Mouse (Mus musculus): ENCODE measurements around the gene Aoc1. TPM values are rescaled to one million over a fixed set of nuclear protein-coding genes. Genes with fewer than 3 reads are reported as not detected.

Gene Aoc1
- polyA plus RNA-seq, 1 experiment from 2014 or later: 0.23 TPM

DNA sequence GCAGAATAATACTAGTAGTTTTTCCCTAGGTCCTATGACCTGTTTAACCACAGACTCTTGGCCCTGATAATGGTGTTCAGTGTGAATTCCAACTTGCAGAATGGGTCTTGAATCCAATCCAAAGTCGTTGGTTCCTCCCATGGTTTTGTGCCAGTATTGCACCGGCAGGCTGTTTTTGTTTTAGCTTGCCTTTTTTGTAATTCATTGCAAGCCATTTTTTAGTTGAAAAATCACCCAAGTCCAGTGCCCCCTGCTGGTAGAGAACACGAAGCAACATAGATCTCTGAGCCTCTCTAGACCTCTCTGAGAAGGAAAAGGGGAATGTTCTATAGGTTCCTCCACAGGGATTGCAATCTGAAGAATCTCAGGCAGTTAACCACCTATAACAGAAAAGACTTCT lies 39.3 kb downstream of the Aoc1 start:
- no peaks in the 10 kb centered on the region for H3K4me1 ChIP-seq
- H3K9me3 ChIP-seq (replicated peaks): no peaks in the 10 kb centered on the region
- no peaks in the 10 kb centered on the region for H3K36me3 ChIP-seq
- H3K9ac ChIP-seq: no peak overlapping the region
- no peak overlapping the region for H3K27ac ChIP-seq (replicated peaks)
- ATAC-seq (ENCODE audit: insufficient number of reproducible peaks, low FRiP score, low TSS enrichment, low read depth): no peak
- no peak overlapping the region for H3K4me2 ChIP-seq (replicated peaks)
- H3K27me3 ChIP-seq: no peaks in the 10 kb centered on the region
- no peak overlapping the region for H3K4me3 ChIP-seq (replicated peaks)
- 32% methylated on average over 3 of the region's 3 CpGs for WGBS

GRCm38 (mm10) chr6:48913587-48913986 lies 40.9 kb downstream of the Aoc1 start:
- Histone ChIP-seq H3K27me3 (no peaks in the 10 kb centered on the region), H3K36me3 (no peaks in the 10 kb centered on the region), H3K27ac (replicated peaks) (no peak overlapping the region), H3K4me2 (replicated peaks) (no peak overlapping the region), H3K4me1 (no peaks in the 10 kb centered on the region), H3K9ac (no peak overlapping the region), H3K9me3 (replicated peaks) (no peaks in the 10 kb centered on the region), H3K4me3 (replicated peaks) (no peak overlapping the region)
- 90% methylated on average over 2 of the region's 2 CpGs for WGBS
- no peak for ATAC-seq (ENCODE audit: insufficient number of reproducible peaks, low FRiP score, low TSS enrichment, low read depth)

- H3K4me1 ChIP-seq: no peaks in the 10 kb centered on the region
- no peaks in the 10 kb centered on the region for H3K27me3 ChIP-seq
- no peaks in the 10 kb centered on the region for H3K36me3 ChIP-seq
- ATAC-seq (ENCODE audit: insufficient number of reproducible peaks, low FRiP score, low TSS enrichment, low read depth): no peak
- H3K9me3 ChIP-seq (replicated peaks): no peaks in the 10 kb centered on the region
- H3K9ac ChIP-seq: no peak within 1 kb of the TSS
- H3K4me3 ChIP-seq (replicated peaks): no peak within 1 kb of the TSS
- H3K4me2 ChIP-seq (replicated peaks): no peak within 1 kb of the TSS
- WGBS: 81% methylated on average over 5 of the region's 5 CpGs
- H3K27ac ChIP-seq (replicated peaks): no peak within 1 kb of the TSS
Measured at GRCm38 (mm10) chr6:48929595-48929994, 56.9 kb downstream of the Aoc1 start, which contains the start of gene 1600015I10Rik. TSS of gene 1600015I10Rik (plus strand) at chr6:48929895.

DNA sequence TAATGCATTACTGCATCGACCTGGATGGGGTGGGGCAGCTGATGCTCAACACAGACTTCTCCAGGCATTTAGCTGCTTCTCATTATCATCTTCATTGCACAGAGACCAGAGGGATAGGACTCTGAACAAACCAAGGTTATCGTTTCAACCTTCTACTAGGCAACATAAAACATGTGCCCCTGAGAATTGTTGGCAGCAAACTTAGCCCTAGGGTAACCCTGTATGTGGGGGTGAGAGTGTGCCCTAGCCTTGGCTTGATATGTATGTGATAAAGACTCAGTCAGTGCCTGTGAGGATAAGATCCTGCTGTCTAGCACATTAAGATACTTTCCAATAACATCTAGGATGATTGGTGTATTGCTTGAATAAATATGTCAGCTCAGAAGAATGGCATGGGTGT lies 76.9 kb downstream of the Aoc1 start:
- Histone ChIP-seq H3K36me3 (no peaks in the 10 kb centered on the region), H3K9ac (no peak overlapping the region), H3K4me2 (replicated peaks) (no peak overlapping the region), H3K27me3 (no peaks in the 10 kb centered on the region), H3K9me3 (replicated peaks) (0 out of 2 replicates have a peak, but pooled peaks cover 3% of the 10 kb centered on the region), H3K27ac (replicated peaks) (no peak overlapping the region), H3K4me1 (no peaks in the 10 kb centered on the region), H3K4me3 (replicated peaks) (no peak overlapping the region)
- ATAC-seq (ENCODE audit: insufficient number of reproducible peaks, low FRiP score, low TSS enrichment, low read depth): no peak
- 52% methylated on average over 2 of the region's 2 CpGs for WGBS

- WGBS: 78% methylated on average over 5 of the region's 5 CpGs
- Histone ChIP-seq H3K9ac (no peak overlapping the region), H3K4me3 (replicated peaks) (no peak overlapping the region), H3K27ac (replicated peaks) (no peak overlapping the region), H3K9me3 (replicated peaks) (no peaks in the 10 kb centered on the region), H3K4me2 (replicated peaks) (no peak overlapping the region), H3K36me3 (no peaks in the 10 kb centered on the region), H3K27me3 (no peaks in the 10 kb centered on the region), H3K4me1 (no peaks in the 10 kb centered on the region)
- ATAC-seq (ENCODE audit: insufficient number of reproducible peaks, low FRiP score, low TSS enrichment, low read depth): no peak
Measured at GRCm38 (mm10) chr6:48950676-48951075, 78.0 kb downstream of the Aoc1 start.

DNA sequence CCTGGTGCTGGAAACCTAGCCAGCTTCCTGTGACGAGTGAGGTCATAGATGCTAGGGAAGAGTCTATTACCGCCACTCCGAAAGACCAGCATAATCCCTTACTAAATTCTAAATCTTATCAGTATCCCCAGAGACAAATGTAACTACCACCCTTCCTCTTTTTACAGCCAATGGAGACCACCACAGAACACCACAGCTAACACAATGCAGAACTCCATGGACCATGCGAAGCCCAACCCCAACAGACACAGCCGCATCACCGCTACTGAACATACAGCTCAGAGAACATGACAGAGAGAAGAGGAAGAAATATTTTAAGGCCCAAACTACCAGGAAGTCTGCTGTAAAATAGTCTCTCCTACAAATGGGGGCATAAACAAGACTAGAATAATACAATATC lies 78.9 kb downstream of the Aoc1 start:
- no peaks in the 10 kb centered on the region for H3K9me3 ChIP-seq (replicated peaks)
- ATAC-seq (ENCODE audit: insufficient number of reproducible peaks, low FRiP score, low TSS enrichment, low read depth): no peak
- H3K4me1 ChIP-seq: no peaks in the 10 kb centered on the region
- WGBS: 80% methylated on average over 6 of the region's 6 CpGs
- H3K4me2 ChIP-seq (replicated peaks): no peak overlapping the region
- H3K27me3 ChIP-seq: no peaks in the 10 kb centered on the region
- H3K9ac ChIP-seq: no peak overlapping the region
- H3K27ac ChIP-seq (replicated peaks): no peak overlapping the region
- no peaks in the 10 kb centered on the region for H3K36me3 ChIP-seq
- H3K4me3 ChIP-seq (replicated peaks): no peak overlapping the region

- no peak overlapping the region for H3K27ac ChIP-seq (replicated peaks)
- no peaks in the 10 kb centered on the region for H3K36me3 ChIP-seq
- ATAC-seq (ENCODE audit: insufficient number of reproducible peaks, low FRiP score, low TSS enrichment, low read depth): no peak
- WGBS: 87% methylated on average over 5 of the region's 5 CpGs
- no peaks in the 10 kb centered on the region for H3K27me3 ChIP-seq
- no peaks in the 10 kb centered on the region for H3K9me3 ChIP-seq (replicated peaks)
- H3K4me2 ChIP-seq (replicated peaks): no peak overlapping the region
- H3K4me3 ChIP-seq (replicated peaks): no peak overlapping the region
- H3K4me1 ChIP-seq: no peaks in the 10 kb centered on the region
- H3K9ac ChIP-seq: no peak overlapping the region
Measured at GRCm38 (mm10) chr6:48953220-48953619, 80.5 kb downstream of the Aoc1 start.

DNA sequence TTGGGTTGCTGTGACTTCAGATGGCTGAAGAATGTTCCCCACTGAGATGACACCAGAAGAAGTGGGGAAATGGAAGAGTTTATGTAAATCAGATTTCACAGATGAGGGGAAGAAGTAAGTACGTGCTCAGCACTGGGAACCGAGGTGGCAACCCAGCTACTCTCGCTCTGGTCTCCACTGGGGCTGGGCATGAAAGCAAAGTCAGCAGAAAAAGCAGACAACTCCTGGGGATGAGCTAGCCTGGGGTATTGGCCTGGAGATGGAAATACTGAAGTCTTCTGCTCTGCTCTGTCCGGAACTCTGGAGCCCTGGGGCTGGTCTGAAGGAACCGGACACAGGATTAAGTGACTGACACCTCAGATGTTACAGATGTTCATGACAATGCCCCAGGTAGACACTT lies 81.5 kb downstream of the Aoc1 start:
- Histone ChIP-seq H3K27ac (replicated peaks) (no peak overlapping the region), H3K4me3 (replicated peaks) (no peak overlapping the region), H3K36me3 (no peaks in the 10 kb centered on the region), H3K9ac (no peak overlapping the region), H3K4me1 (no peaks in the 10 kb centered on the region), H3K9me3 (replicated peaks) (no peaks in the 10 kb centered on the region), H3K27me3 (no peaks in the 10 kb centered on the region), H3K4me2 (replicated peaks) (no peak overlapping the region)
- ATAC-seq (ENCODE audit: insufficient number of reproducible peaks, low FRiP score, low TSS enrichment, low read depth): no peak
- WGBS: 82% methylated on average over 5 of the region's 5 CpGs

DNA sequence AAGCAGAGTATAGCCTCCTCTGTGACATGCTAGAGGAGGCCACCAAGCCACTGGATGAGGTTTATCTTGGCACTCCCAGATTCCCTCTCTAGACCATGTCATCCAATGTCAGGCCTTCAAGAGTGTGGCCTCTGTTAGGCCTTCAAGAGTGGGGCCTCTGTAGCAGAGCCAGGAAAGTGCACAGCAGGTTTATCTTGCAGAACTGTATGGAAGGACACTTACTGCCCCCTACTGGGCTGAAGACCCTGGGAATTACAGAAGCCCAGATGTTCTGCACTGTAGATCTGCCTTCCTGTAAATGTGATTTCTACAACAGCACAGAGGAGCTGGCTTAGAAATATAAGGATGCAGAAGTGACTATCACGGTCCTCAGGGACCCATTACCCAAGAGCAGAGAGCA lies 82.2 kb downstream of the Aoc1 start:
- Histone ChIP-seq H3K27me3 (no peaks in the 10 kb centered on the region), H3K27ac (replicated peaks) (no peak overlapping the region), H3K9me3 (replicated peaks) (no peaks in the 10 kb centered on the region), H3K36me3 (no peaks in the 10 kb centered on the region), H3K9ac (no peak overlapping the region), H3K4me1 (no peaks in the 10 kb centered on the region), H3K4me3 (replicated peaks) (no peak overlapping the region), H3K4me2 (replicated peaks) (no peak overlapping the region)
- ATAC-seq (ENCODE audit: insufficient number of reproducible peaks, low FRiP score, low TSS enrichment, low read depth): no peak
- 54% methylated on average over 1 of the region's 1 CpGs for WGBS

DNA sequence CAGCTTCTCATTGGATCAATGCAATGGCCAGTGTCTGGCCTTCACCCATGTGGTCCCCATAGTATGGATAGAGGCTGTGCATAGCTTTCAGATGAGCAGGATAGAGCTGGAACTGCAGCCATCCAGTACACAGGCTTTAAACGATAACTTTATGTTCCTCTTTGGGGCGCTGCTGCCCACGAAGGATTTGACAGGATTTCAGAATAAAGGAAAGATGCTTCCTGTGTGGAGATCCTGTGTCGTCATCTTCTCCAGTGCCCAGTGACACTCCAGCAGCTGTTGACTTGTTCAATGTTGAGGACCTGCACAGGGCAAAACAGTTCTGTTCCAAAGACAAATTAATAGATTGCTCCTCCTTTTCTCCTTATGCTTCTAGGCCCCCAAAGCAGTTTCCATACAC lies 84.1 kb downstream of the Aoc1 start:
- H3K4me1 ChIP-seq: no peaks in the 10 kb centered on the region
- no peaks in the 10 kb centered on the region for H3K9me3 ChIP-seq (replicated peaks)
- no peak overlapping the region for H3K4me2 ChIP-seq (replicated peaks)
- no peak overlapping the region for H3K27ac ChIP-seq (replicated peaks)
- ATAC-seq (ENCODE audit: insufficient number of reproducible peaks, low FRiP score, low TSS enrichment, low read depth): no peak
- H3K36me3 ChIP-seq: no peaks in the 10 kb centered on the region
- H3K27me3 ChIP-seq: no peaks in the 10 kb centered on the region
- H3K4me3 ChIP-seq (replicated peaks): no peak overlapping the region
- no peak overlapping the region for H3K9ac ChIP-seq
- WGBS: 83% methylated on average over 4 of the region's 4 CpGs

GRCm38 (mm10) chr6:48958053-48958452 lies 85.4 kb downstream of the Aoc1 start:
- 0 out of 2 replicates have a peak, but pooled peaks cover 4% of the 10 kb centered on the region for H3K27me3 ChIP-seq
- no peak overlapping the region for H3K4me2 ChIP-seq (replicated peaks)
- 59% methylated on average over 1 of the region's 1 CpGs for WGBS
- no peak overlapping the region for H3K9ac ChIP-seq
- no peaks in the 10 kb centered on the region for H3K9me3 ChIP-seq (replicated peaks)
- no peak overlapping the region for H3K4me3 ChIP-seq (replicated peaks)
- no peaks in the 10 kb centered on the region for H3K36me3 ChIP-seq
- no peak overlapping the region for H3K27ac ChIP-seq (replicated peaks)
- no peak for ATAC-seq (ENCODE audit: insufficient number of reproducible peaks, low FRiP score, low TSS enrichment, low read depth)
- H3K4me1 ChIP-seq: no peaks in the 10 kb centered on the region
